Mouse (Mus musculus) right cerebral cortex, adult 18-20 months (tissue): ENCODE measurements around the gene Lrch1.

ENCODE experiments used
- DNase-seq: peaks from one replicate; pipeline ENCODE4 v3.0.0; 2022; ENCODE audit warnings: mixed read lengths

Lrch1 gene

GRCm38 (mm10) chr14:74797386-74798062, 150.2 kb downstream of the Lrch1 start:
- no peak for DNase-seq

GRCm38 (mm10) chr14:74794931-74795330, 152.7 kb downstream of the Lrch1 start:
- no peak for DNase-seq

GRCm38 (mm10) chr14:74792793-74793192, 154.9 kb downstream of the Lrch1 start:
- no peak for DNase-seq

GRCm38 (mm10) chr14:74790535-74790934, 157.1 kb downstream of the Lrch1 start:
- no peak for DNase-seq

GRCm38 (mm10) chr14:74788766-74789165, 158.9 kb downstream of the Lrch1 start:
- no peak for DNase-seq

- no peak for DNase-seq
Observed at GRCm38 (mm10) chr14:74787717-74788116, 160.0 kb downstream of the Lrch1 start.

- DNase-seq, result no peak
Observed at GRCm38 (mm10) chr14:74784243-74784934, 163.3 kb downstream of the Lrch1 start.

- DNase-seq, result no peak
Observed at GRCm38 (mm10) chr14:74774046-74774619, 173.5 kb downstream of the Lrch1 start.

GRCm38 (mm10) chr14:74767892-74768291, 179.8 kb downstream of the Lrch1 start:
- no peak for DNase-seq

GRCm38 (mm10) chr14:74764191-74764918, 183.3 kb downstream of the Lrch1 start:
- peak; percentile 43 for DNase-seq

- no peak for DNase-seq
Observed at GRCm38 (mm10) chr14:74736850-74737249, 210.8 kb downstream of the Lrch1 start.

- DNase-seq, result no peak
Observed at GRCm38 (mm10) chr14:74735471-74735870, 212.2 kb downstream of the Lrch1 start.

GRCm38 (mm10) chr14:74733397-74733796, 214.3 kb downstream of the Lrch1 start:
- no peak for DNase-seq

- DNase-seq, result peak; percentile 91
Observed at GRCm38 (mm10) chr14:74732079-74732783, 215.4 kb downstream of the Lrch1 start, which contains the start of gene Esd. Gene Esd, plus strand, starts transcription at chr14:74732297.

- DNase-seq, result no peak
Observed at GRCm38 (mm10) chr14:74731221-74732078, 216.2 kb downstream of the Lrch1 start.

GRCm38 (mm10) chr14:74723541-74723940, 224.1 kb downstream of the Lrch1 start:
- DNase-seq, result no peak

GRCm38 (mm10) chr14:74709054-74709453, 238.6 kb downstream of the Lrch1 start:
- DNase-seq, result peak; percentile 27
